Mouse (Mus musculus): ENCODE measurements at regions not wholly inside any gene's neighbourhood (a gene's known extent, or its start where the extent isn't known, plus 50 kb on each side); places are given as distances from the start of the nearest gene placed in this dataset.

- no peak for DNase-seq (ENCODE audit: low read depth, low spot score)
These were observed 137.4 kb upstream of the Cnr1 start for GRCm38 (mm10) chr4:33786958-33787357.

GRCm38 (mm10) chr4:33793398-33793797 lies 131.0 kb upstream of the Cnr1 start:
- no peak for DNase-seq (ENCODE audit: low read depth, low spot score)

GRCm38 (mm10) chr4:33795461-33795860 lies 128.9 kb upstream of the Cnr1 start:
- DNase-seq (ENCODE audit: low read depth, low spot score), result no peak

- no peak for DNase-seq (ENCODE audit: low read depth, low spot score)
These were observed 126.4 kb upstream of the Cnr1 start for GRCm38 (mm10) chr4:33797964-33798363.

- DNase-seq (ENCODE audit: low read depth, low spot score), result no peak
These were observed 125.7 kb upstream of the Cnr1 start for GRCm38 (mm10) chr4:33798654-33799053.

GRCm38 (mm10) chr4:33799110-33799509 lies 125.3 kb upstream of the Cnr1 start:
- DNase-seq (ENCODE audit: low read depth, low spot score), result no peak

GRCm38 (mm10) chr4:33799831-33800230 lies 124.6 kb upstream of the Cnr1 start:
- no peak for DNase-seq (ENCODE audit: low read depth, low spot score)

- no peak for DNase-seq (ENCODE audit: low read depth, low spot score)
These were observed 112.1 kb upstream of the Cnr1 start for GRCm38 (mm10) chr4:33812338-33812737.

GRCm38 (mm10) chr4:33823850-33824249 lies 100.5 kb upstream of the Cnr1 start:
- no peak for DNase-seq (ENCODE audit: low read depth, low spot score)

GRCm38 (mm10) chr4:33833134-33833533 lies 91.3 kb upstream of the Cnr1 start:
- no peak for DNase-seq (ENCODE audit: low read depth, low spot score)

GRCm38 (mm10) chr4:33838436-33838835 lies 86.0 kb upstream of the Cnr1 start:
- no peak for DNase-seq (ENCODE audit: low read depth, low spot score)

- no peak for DNase-seq (ENCODE audit: low read depth, low spot score)
These were observed 84.3 kb upstream of the Cnr1 start for GRCm38 (mm10) chr4:33840119-33840518.

- DNase-seq (ENCODE audit: low read depth, low spot score), result no peak
These were observed 78.6 kb upstream of the Cnr1 start for GRCm38 (mm10) chr4:33845611-33846395.

GRCm38 (mm10) chr4:33850249-33850648 lies 74.1 kb upstream of the Cnr1 start:
- no peak for DNase-seq (ENCODE audit: low read depth, low spot score)

- no peak for DNase-seq (ENCODE audit: low read depth, low spot score)
These were observed 72.1 kb upstream of the Cnr1 start for GRCm38 (mm10) chr4:33852294-33852693.

- DNase-seq (ENCODE audit: low read depth, low spot score), result no peak
These were observed 69.3 kb upstream of the Cnr1 start for GRCm38 (mm10) chr4:33855112-33855511.

- no peak for DNase-seq (ENCODE audit: low read depth, low spot score)
These were observed 57.3 kb upstream of the Cnr1 start for GRCm38 (mm10) chr4:33867126-33867525.

GRCm38 (mm10) chr4:33869317-33869716 lies 55.1 kb upstream of the Cnr1 start:
- DNase-seq (ENCODE audit: low read depth, low spot score), result no peak
